Mouse (Mus musculus): ENCODE measurements at regions not wholly inside any gene's neighbourhood (a gene's known extent, or its start where the extent isn't known, plus 50 kb on each side); places are given as distances from the start of the nearest gene placed in this dataset.

GRCm38 (mm10) chr2:117442862-117443261, 100.1 kb upstream of the Rasgrp1 start:
- H3K4me1 ChIP-seq (replicated peaks; ENCODE audit: control insufficient read depth, insufficient read depth, low read length): peaks cover 6% of the 10 kb centered on the region; the same call in 1 of the 2 replicates

GRCm38 (mm10) chr2:117444671-117445070, 101.9 kb upstream of the Rasgrp1 start:
- Histone ChIP-seq H3K27ac (ENCODE audit: low read length) (no peak overlapping the region), H3K4me1 (replicated peaks; ENCODE audit: control insufficient read depth, insufficient read depth, low read length) (peaks cover 4% of the 10 kb centered on the region; the same call in 1 of the 2 replicates), H3K27me3 (replicated peaks; ENCODE audit: control insufficient read depth, insufficient read depth, low read length) (no peaks in the 10 kb centered on the region), H3K9me3 (ENCODE audit: control insufficient read depth, low read length) (no peaks in the 10 kb centered on the region), H3K36me3 (ENCODE audit: control insufficient read depth, insufficient read depth) (no peaks in the 10 kb centered on the region), H3K9ac (replicated peaks; ENCODE audit: low read depth, low read length) (no peak overlapping the region), H3K4me2 (ENCODE audit: low read length) (no peak overlapping the region), H3K4me3 (replicated peaks; ENCODE audit: low read length) (no peak overlapping the region)
- 18% methylated on average over 5 of the region's 5 CpGs for WGBS
- no peak for ATAC-seq

More at GRCm38 (mm10) chr2:117442862-117443261, 100.1 kb upstream of the Rasgrp1 start:
- H3K4me2 ChIP-seq (ENCODE audit: low read length): no peak overlapping the region
- WGBS: 81% methylated on average over 4 of the region's 4 CpGs
- no peak overlapping the region for H3K9ac ChIP-seq (replicated peaks; ENCODE audit: low read depth, low read length)
- no peaks in the 10 kb centered on the region for H3K9me3 ChIP-seq (ENCODE audit: control insufficient read depth, low read length)
- no peak overlapping the region for H3K4me3 ChIP-seq (replicated peaks; ENCODE audit: low read length)
- H3K27ac ChIP-seq (ENCODE audit: low read length): no peak overlapping the region
- no peaks in the 10 kb centered on the region for H3K36me3 ChIP-seq (ENCODE audit: control insufficient read depth, insufficient read depth)
- H3K27me3 ChIP-seq (replicated peaks; ENCODE audit: control insufficient read depth, insufficient read depth, low read length): no peaks in the 10 kb centered on the region
- no peak for ATAC-seq

- no peak for ATAC-seq
- no peaks in the 10 kb centered on the region for H3K36me3 ChIP-seq (ENCODE audit: control insufficient read depth, insufficient read depth)
- no peak overlapping the region for H3K4me3 ChIP-seq (replicated peaks; ENCODE audit: low read length)
- no peak overlapping the region for H3K9ac ChIP-seq (replicated peaks; ENCODE audit: low read depth, low read length)
- H3K27ac ChIP-seq (ENCODE audit: low read length): no peak overlapping the region
- no peak overlapping the region for H3K4me2 ChIP-seq (ENCODE audit: low read length)
- 87% methylated on average over 4 of the region's 4 CpGs for WGBS
- H3K4me1 ChIP-seq (replicated peaks; ENCODE audit: control insufficient read depth, insufficient read depth, low read length): no peaks in the 10 kb centered on the region
- no peaks in the 10 kb centered on the region for H3K9me3 ChIP-seq (ENCODE audit: control insufficient read depth, low read length)
- H3K27me3 ChIP-seq (replicated peaks; ENCODE audit: control insufficient read depth, insufficient read depth, low read length): no peaks in the 10 kb centered on the region
Observed at GRCm38 (mm10) chr2:117446876-117447275, 104.1 kb upstream of the Rasgrp1 start.

GRCm38 (mm10) chr2:117450172-117450865, 107.5 kb upstream of the Rasgrp1 start:
- 58% methylated on average over 7 of the region's 7 CpGs for WGBS
- peak; percentile 82 for ATAC-seq
- Histone ChIP-seq H3K27ac (ENCODE audit: low read length) (no peak overlapping the region), H3K4me2 (ENCODE audit: low read length) (no peak overlapping the region), H3K9me3 (ENCODE audit: control insufficient read depth, low read length) (no peaks in the 10 kb centered on the region), H3K4me1 (replicated peaks; ENCODE audit: control insufficient read depth, insufficient read depth, low read length) (no peaks in the 10 kb centered on the region), H3K4me3 (replicated peaks; ENCODE audit: low read length) (no peak overlapping the region), H3K27me3 (replicated peaks; ENCODE audit: control insufficient read depth, insufficient read depth, low read length) (no peaks in the 10 kb centered on the region), H3K36me3 (ENCODE audit: control insufficient read depth, insufficient read depth) (no peaks in the 10 kb centered on the region), H3K9ac (replicated peaks; ENCODE audit: low read depth, low read length) (no peak overlapping the region)

- no peaks in the 10 kb centered on the region for H3K36me3 ChIP-seq (ENCODE audit: control insufficient read depth, insufficient read depth)
- WGBS: 76% methylated on average over 5 of the region's 5 CpGs
- H3K27me3 ChIP-seq (replicated peaks; ENCODE audit: control insufficient read depth, insufficient read depth, low read length): no peaks in the 10 kb centered on the region
- H3K9me3 ChIP-seq (ENCODE audit: control insufficient read depth, low read length): no peaks in the 10 kb centered on the region
- no peak for ATAC-seq
- H3K4me2 ChIP-seq (ENCODE audit: low read length): no peak overlapping the region
- H3K9ac ChIP-seq (replicated peaks; ENCODE audit: low read depth, low read length): no peak overlapping the region
- H3K4me1 ChIP-seq (replicated peaks; ENCODE audit: control insufficient read depth, insufficient read depth, low read length): peaks cover 8% of the 10 kb centered on the region; the same call in 1 of the 2 replicates
- H3K27ac ChIP-seq (ENCODE audit: low read length): no peak overlapping the region
- H3K4me3 ChIP-seq (replicated peaks; ENCODE audit: low read length): no peak overlapping the region
Observed at GRCm38 (mm10) chr2:117451818-117452217, 109.0 kb upstream of the Rasgrp1 start.

GRCm38 (mm10) chr2:117455021-117455739, 112.4 kb upstream of the Rasgrp1 start:
- 67% methylated on average over 4 of the region's 4 CpGs for WGBS
- no peak overlapping the region for H3K4me2 ChIP-seq (ENCODE audit: low read length)
- H3K9me3 ChIP-seq (ENCODE audit: control insufficient read depth, low read length): no peaks in the 10 kb centered on the region
- no peak overlapping the region for H3K9ac ChIP-seq (replicated peaks; ENCODE audit: low read depth, low read length)
- H3K27ac ChIP-seq (ENCODE audit: low read length): no peak overlapping the region
- H3K4me1 ChIP-seq (replicated peaks; ENCODE audit: control insufficient read depth, insufficient read depth, low read length): peaks cover 8% of the 10 kb centered on the region; the same call in 1 of the 2 replicates
- no peak overlapping the region for H3K4me3 ChIP-seq (replicated peaks; ENCODE audit: low read length)
- H3K36me3 ChIP-seq (ENCODE audit: control insufficient read depth, insufficient read depth): no peaks in the 10 kb centered on the region
- ATAC-seq: no peak
- H3K27me3 ChIP-seq (replicated peaks; ENCODE audit: control insufficient read depth, insufficient read depth, low read length): no peaks in the 10 kb centered on the region

GRCm38 (mm10) chr2:117455740-117456455, 113.1 kb upstream of the Rasgrp1 start:
- peak; percentile 58 for ATAC-seq
- H3K4me1 ChIP-seq (replicated peaks; ENCODE audit: control insufficient read depth, insufficient read depth, low read length): peaks cover 8% of the 10 kb centered on the region; the same call in 1 of the 2 replicates
- 38% methylated on average over 7 of the region's 7 CpGs for WGBS
- H3K4me2 ChIP-seq (ENCODE audit: low read length): no peak overlapping the region
- no peaks in the 10 kb centered on the region for H3K27me3 ChIP-seq (replicated peaks; ENCODE audit: control insufficient read depth, insufficient read depth, low read length)
- no peak overlapping the region for H3K9ac ChIP-seq (replicated peaks; ENCODE audit: low read depth, low read length)
- H3K9me3 ChIP-seq (ENCODE audit: control insufficient read depth, low read length): no peaks in the 10 kb centered on the region
- no peak overlapping the region for H3K27ac ChIP-seq (ENCODE audit: low read length)
- no peak overlapping the region for H3K4me3 ChIP-seq (replicated peaks; ENCODE audit: low read length)
- H3K36me3 ChIP-seq (ENCODE audit: control insufficient read depth, insufficient read depth): no peaks in the 10 kb centered on the region

GRCm38 (mm10) chr2:117456456-117457020, 113.7 kb upstream of the Rasgrp1 start:
- H3K36me3 ChIP-seq (ENCODE audit: control insufficient read depth, insufficient read depth): no peaks in the 10 kb centered on the region
- no peak overlapping the region for H3K4me3 ChIP-seq (replicated peaks; ENCODE audit: low read length)
- H3K9ac ChIP-seq (replicated peaks; ENCODE audit: low read depth, low read length): no peak overlapping the region
- no peaks in the 10 kb centered on the region for H3K9me3 ChIP-seq (ENCODE audit: control insufficient read depth, low read length)
- H3K27me3 ChIP-seq (replicated peaks; ENCODE audit: control insufficient read depth, insufficient read depth, low read length): no peaks in the 10 kb centered on the region
- WGBS: 64% methylated on average over 13 of the region's 13 CpGs
- H3K27ac ChIP-seq (ENCODE audit: low read length): no peak overlapping the region
- peaks cover 8% of the 10 kb centered on the region; the same call in 1 of the 2 replicates for H3K4me1 ChIP-seq (replicated peaks; ENCODE audit: control insufficient read depth, insufficient read depth, low read length)
- 0 out of 2 replicates have a peak, but pooled peaks have one; percentile 3 for ATAC-seq
- no peak overlapping the region for H3K4me2 ChIP-seq (ENCODE audit: low read length)
